Mouse (Mus musculus): ENCODE data around the gene Itpkb.

GRCm38 (mm10) chr1:180419059-180419458 is 88.8 kb downstream of the Itpkb start:
- TF ChIP-seq CTCF (IDR thresholded peaks at IDR 0.05) (no peak), EP300 (IDR thresholded peaks at IDR 0.05) (no peak)

Measured in lung, postnatal 0 days (tissue).